ENCODE assay signal across 9 mouse cellular contexts in genomic region chr6:134631947-134632687, GRCm38 (mm10). TPM values are rescaled to one million over a fixed set of nuclear protein-coding genes. Genes with fewer than 3 reads are reported as not detected.
DNase-seq lines count a peak whose midpoint lies in the region; ATAC-seq and TF ChIP-seq lines count a peak whose summit lies in the region.
"Had no signal": no experiment of that assay in that cellular context is flagged by ENCODE, and none has a peak within 500 bp of the region (broad histone marks: within the 10 kb centered on the region; RNA-seq: fewer than 3 reads in every experiment).

Gene Mansc1 (minus strand): TSS chr6:134632488.

- under 1% methylated on average over 46 of the region's 46 CpGs for WGBS in heart, embryonic 14.5 days
- 1% methylated on average over 46 of the region's 46 CpGs for WGBS in kidney, embryonic 15.5 days
- 1% methylated on average over 46 of the region's 46 CpGs for WGBS in liver, embryonic 16.5 days (ENCODE audit: insufficient replicate concordance)
- WGBS in neural tube, embryonic 11.5 days, result 1% methylated on average over 46 of the region's 46 CpGs

- H3K27me3 ChIP-seq in E14TG2a.4 (ENCODE audit: insufficient read depth, low read length), result peaks cover 31% of the 10 kb centered on the region
- no peaks in the 10 kb centered on the region for H3K27me3 ChIP-seq in heart, embryonic 14.5 days (ENCODE audit: control insufficient read depth, insufficient read depth, low read length)
- H3K27me3 ChIP-seq in kidney, embryonic 15.5 days, result 0 out of 2 replicates have a peak, but pooled peaks cover 3% of the 10 kb centered on the region
- H3K27me3 ChIP-seq in liver, embryonic 16.5 days (ENCODE audit: control insufficient read depth, insufficient read depth, low read depth, low read length), result peaks cover 19% of the 10 kb centered on the region
- peaks cover 12% of the 10 kb centered on the region for H3K27me3 ChIP-seq in neural tube, embryonic 11.5 days (ENCODE audit: control insufficient read depth, insufficient read depth, low read length)

- H3K4me3 ChIP-seq in E14TG2a.4 (replicated peaks; ENCODE audit: low read length), result peak within 1 kb of the TSS; percentile 80
- peak within 1 kb of the TSS; percentile 75 to 80 for H3K4me3 ChIP-seq in heart, embryonic 14.5 days (ENCODE audit: control insufficient read depth in 1 of 2, insufficient read depth in 1 of 2, low read depth in 1 of 2, low read length in 2 of 2)
- peak within 1 kb of the TSS; percentile 56 for H3K4me3 ChIP-seq in kidney, embryonic 15.5 days (replicated peaks)
- H3K4me3 ChIP-seq in liver, embryonic 16.5 days (ENCODE audit: low read depth, low read length), result peak within 1 kb of the TSS; percentile 58
- H3K4me3 ChIP-seq in neural tube, embryonic 11.5 days (ENCODE audit: low read depth, low read length), result peak within 1 kb of the TSS; percentile 47
- H3K4me3 ChIP-seq: myocyte had no signal

- peaks cover 13% of the 10 kb centered on the region for H3K4me1 ChIP-seq in E14TG2a.4 (replicated peaks; ENCODE audit: low read depth, low read length)
- peaks cover 0 to 9% of the 10 kb centered on the region in 2 experiments; a peak in 1 of 4 replicates for H3K4me1 ChIP-seq in heart, embryonic 14.5 days (ENCODE audit: control insufficient read depth in 2 of 2, insufficient read depth in 2 of 2, low read length in 2 of 2)
- peaks cover 11% of the 10 kb centered on the region for H3K4me1 ChIP-seq in kidney, embryonic 15.5 days
- H3K4me1 ChIP-seq in liver, embryonic 16.5 days (ENCODE audit: control insufficient read depth, low read depth, low read length), result no peaks in the 10 kb centered on the region
- no peaks in the 10 kb centered on the region for H3K4me1 ChIP-seq in neural tube, embryonic 11.5 days (ENCODE audit: control insufficient read depth, insufficient read depth, low read length)

- peak within 1 kb of the TSS; percentile 87 for H3K4me2 ChIP-seq in heart, embryonic 14.5 days (ENCODE audit: low read length)
- peak within 1 kb of the TSS; percentile 89 for H3K4me2 ChIP-seq in kidney, embryonic 15.5 days
- H3K4me2 ChIP-seq in liver, embryonic 16.5 days (ENCODE audit: low read depth, low read length), result peak within 1 kb of the TSS; percentile 70
- H3K4me2 ChIP-seq in neural tube, embryonic 11.5 days (ENCODE audit: low read depth), result peak within 1 kb of the TSS; percentile 68

- H3K27ac ChIP-seq in heart, embryonic 14.5 days (replicated peaks in 1 of 2; ENCODE audit: control insufficient read depth in 1 of 2, insufficient read depth in 1 of 2, low read depth in 2 of 2, low read length in 2 of 2), result peak within 1 kb of the TSS; percentile 37 to 67
- H3K27ac ChIP-seq in kidney, embryonic 15.5 days, result peak within 1 kb of the TSS; percentile 32; the same call in 1 of the 2 replicates
- H3K27ac ChIP-seq in liver, embryonic 16.5 days (ENCODE audit: low read length), result no peak within 1 kb of the TSS
- no peak within 1 kb of the TSS for H3K27ac ChIP-seq in neural tube, embryonic 11.5 days (ENCODE audit: low read depth, low read length)

- H3K9ac ChIP-seq in heart, embryonic 14.5 days (ENCODE audit: low read length), result peak within 1 kb of the TSS; percentile 82
- peak within 1 kb of the TSS; percentile 53 for H3K9ac ChIP-seq in kidney, embryonic 15.5 days
- peak within 1 kb of the TSS; percentile 29 for H3K9ac ChIP-seq in liver, embryonic 16.5 days (ENCODE audit: low read depth, low read length)
- H3K9ac ChIP-seq in neural tube, embryonic 11.5 days (ENCODE audit: low read length), result peak within 1 kb of the TSS; percentile 53

- no peaks in the 10 kb centered on the region for H3K36me3 ChIP-seq in E14TG2a.4 (ENCODE audit: insufficient read depth, low read length)
- H3K36me3 ChIP-seq in heart, embryonic 14.5 days (ENCODE audit: control insufficient read depth, insufficient read depth, low read length), result no peaks in the 10 kb centered on the region
- H3K36me3 ChIP-seq in kidney, embryonic 15.5 days, result no peaks in the 10 kb centered on the region
- no peaks in the 10 kb centered on the region for H3K36me3 ChIP-seq in liver, embryonic 16.5 days (ENCODE audit: control insufficient read depth, insufficient read depth)
- no peaks in the 10 kb centered on the region for H3K36me3 ChIP-seq in neural tube, embryonic 11.5 days (ENCODE audit: control insufficient read depth, insufficient read depth, low read length)

- DNase-seq in brain, adult 2 months (ENCODE audit: low read depth, low spot score), result peak; percentile 90
- peak; percentile 39 for DNase-seq in neural tube, embryonic 11.5 days (ENCODE audit: low spot score)
- peak; percentile 59 for DNase-seq in thymus, postnatal 14 days

- no peak for TF ChIP-seq CTCF in E14TG2a.4 (conservative IDR thresholded peaks at IDR 0.05; ENCODE audit: low read length)

- H3K9me3 ChIP-seq in E14TG2a.4 (ENCODE audit: low read length), result no peaks in the 10 kb centered on the region
- no peaks in the 10 kb centered on the region for H3K9me3 ChIP-seq in heart, embryonic 14.5 days (ENCODE audit: control insufficient read depth, low read length)
- H3K9me3 ChIP-seq in kidney, embryonic 15.5 days (replicated peaks), result no peaks in the 10 kb centered on the region
- no peaks in the 10 kb centered on the region for H3K9me3 ChIP-seq in liver, embryonic 16.5 days (replicated peaks; ENCODE audit: control insufficient read depth, low read length)
- H3K9me3 ChIP-seq in neural tube, embryonic 11.5 days (ENCODE audit: control insufficient read depth, low read length), result no peaks in the 10 kb centered on the region

- peak; percentile 37; the same call in 1 of the 2 replicates for ATAC-seq in erythroblast, adult 5-6 weeks (replicated peaks; ENCODE audit: low FRiP score, poor library complexity, severe bottlenecking)
- 0 out of 2 replicates have a peak, but pooled peaks have one; percentile 32 for ATAC-seq in heart, embryonic 14.5 days (ENCODE audit: insufficient number of reproducible peaks, insufficient read depth, low FRiP score, low read depth)
- peak; percentile 69 for ATAC-seq in kidney, embryonic 15.5 days (replicated peaks; ENCODE audit: low FRiP score)
- ATAC-seq in liver, embryonic 16.5 days (ENCODE audit: low read depth), result 0 out of 2 replicates have a peak, but pooled peaks have one; percentile 11
- ATAC-seq in neural tube, embryonic 11.5 days (ENCODE audit: insufficient read depth, low FRiP score, low TSS enrichment), result no peak

RNA-seq across cellular contexts. Expression of gene Mansc1, which starts in this region (rescaled TPM):
- total RNA-seq in erythroblast, adult 5-6 weeks (2015; ENCODE audit: low replicate concordance), result 1.3 and 2.3 TPM in 2 replicates
- 0.26 and 0.70 TPM in 2 replicates for total RNA-seq in erythroblast, adult 5-6 weeks (2017; ENCODE audit: low replicate concordance)
- 8.2 and 8.6 TPM in 2 replicates for polyA plus RNA-seq in heart, embryonic 14.5 days (2014; fragmentation: Nextera tagmentation; extraction: Ambion mirVana)
- 6.9 and 7.0 TPM in 2 replicates for polyA plus RNA-seq in kidney, embryonic 15.5 days (2015; fragmentation: Nextera tagmentation; extraction: Ambion mirVana)
- 0.78 and 0.80 TPM in 2 replicates for polyA plus RNA-seq in liver, embryonic 16.5 days (2015; fragmentation: Nextera tagmentation; extraction: Ambion mirVana)
- 0.55 and 0.72 TPM in 2 replicates for polyA plus RNA-seq in neural tube, embryonic 11.5 days (2014; fragmentation: Nextera tagmentation; extraction: Ambion mirVana)
- polyA plus RNA-seq: myocyte had no signal

Comparison
In these comparisons a context has a peak if more than half of its experiments do, and no peak if none do; other contexts are left out.
1. Peak in ATAC-seq, H3K4me3 ChIP-seq, H3K9ac ChIP-seq and H3K4me2 ChIP-seq in liver, embryonic 16.5 days; RNA of the gene not detected or under 1 TPM.
2. Peak in DNase-seq, H3K4me3 ChIP-seq, H3K9ac ChIP-seq and H3K4me2 ChIP-seq in neural tube, embryonic 11.5 days; RNA of the gene not detected or under 1 TPM.
3. DNase-seq: peak in every context shown above with its lines; median percentile 90 in brain, adult 2 months; 59 in thymus, postnatal 14 days; 39 in neural tube, embryonic 11.5 days.
4. H3K27ac ChIP-seq: peak in heart, embryonic 14.5 days (2 of 2) and kidney, embryonic 15.5 days (single experiment); none in liver, embryonic 16.5 days (single experiment) and neural tube, embryonic 11.5 days (single experiment).
5. H3K9ac ChIP-seq: peak in every context shown above with its lines; median percentile 82 in heart, embryonic 14.5 days; 53 in kidney, embryonic 15.5 days; 53 in neural tube, embryonic 11.5 days; 29 in liver, embryonic 16.5 days.
6. Peak in every context shown above with its lines, with median percentiles within 50 percentile points of each other: H3K4me3 ChIP-seq and H3K4me2 ChIP-seq.